Mouse (Mus musculus) cerebellum, adult 9-10 months (tissue): ENCODE data around the gene Naxd.

Source experiments
- DNase-seq: peaks from one replicate; pipeline ENCODE4 v3.0.0; 2022

Gene Naxd

DNA sequence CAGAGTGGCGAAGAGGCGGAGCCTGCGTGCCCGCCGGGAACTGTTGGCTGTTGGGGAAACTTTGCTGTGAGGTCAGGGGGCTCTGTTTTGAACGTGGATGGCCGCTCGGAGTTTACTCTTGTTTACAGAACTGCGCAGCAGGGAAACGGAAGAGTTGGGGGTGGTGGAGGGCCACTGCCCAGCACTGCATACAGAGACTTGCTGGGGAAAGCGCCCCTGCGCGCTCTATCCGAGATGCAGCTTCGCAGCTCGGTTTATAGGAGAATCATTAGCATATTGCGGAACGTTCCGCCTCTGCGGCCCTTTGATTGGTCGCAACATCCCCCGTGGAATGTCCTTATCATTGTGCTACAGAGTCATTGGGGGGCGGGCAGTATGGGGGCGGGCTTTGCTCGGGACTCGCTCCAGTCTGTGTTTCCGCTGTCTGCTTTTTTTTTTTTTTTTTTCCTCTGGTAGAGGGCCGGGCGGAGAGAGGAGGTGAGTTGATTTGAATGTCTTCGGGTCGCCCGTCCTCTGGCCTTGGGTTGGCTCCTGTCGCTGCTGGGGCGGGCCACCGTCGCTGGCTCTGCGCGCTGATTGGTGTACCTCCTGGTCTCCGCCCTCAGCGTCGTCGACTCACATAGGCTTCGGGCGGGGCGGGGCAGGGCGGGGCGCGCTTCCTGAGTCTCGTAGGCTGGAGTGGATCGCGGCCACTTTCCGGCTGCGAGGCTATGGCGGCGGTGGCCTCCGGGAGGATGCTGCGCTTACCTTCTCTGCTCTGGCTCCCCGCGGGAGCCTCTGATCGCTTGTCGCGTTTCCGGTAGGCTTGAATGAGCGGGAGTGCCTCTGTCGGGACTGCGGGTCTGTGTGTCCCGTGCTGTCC, 60.7 kb downstream of the Naxd start:
- DNase-seq, result peak; percentile 98

DNA sequence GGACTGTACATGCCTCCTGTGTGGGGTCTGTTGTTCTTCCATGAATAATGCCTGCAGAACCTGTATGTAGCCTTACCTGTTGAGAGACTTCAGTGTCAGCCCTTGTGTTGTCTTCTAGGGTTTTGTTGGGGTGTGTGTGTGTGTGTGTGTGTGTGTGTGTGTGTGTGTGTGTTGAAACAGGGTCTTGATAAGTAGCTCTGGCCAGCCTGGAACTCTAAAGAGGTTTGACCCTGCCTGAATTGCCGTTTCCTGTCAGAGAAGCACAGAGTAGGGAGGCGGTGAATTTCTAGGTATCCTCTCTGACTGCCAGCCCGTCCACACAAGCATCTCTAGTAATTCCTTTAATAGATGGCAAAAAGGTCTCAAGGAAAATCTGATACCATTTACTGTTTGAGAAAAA, 62.2 kb downstream of the Naxd start:
- peak; percentile 46 for DNase-seq

DNA sequence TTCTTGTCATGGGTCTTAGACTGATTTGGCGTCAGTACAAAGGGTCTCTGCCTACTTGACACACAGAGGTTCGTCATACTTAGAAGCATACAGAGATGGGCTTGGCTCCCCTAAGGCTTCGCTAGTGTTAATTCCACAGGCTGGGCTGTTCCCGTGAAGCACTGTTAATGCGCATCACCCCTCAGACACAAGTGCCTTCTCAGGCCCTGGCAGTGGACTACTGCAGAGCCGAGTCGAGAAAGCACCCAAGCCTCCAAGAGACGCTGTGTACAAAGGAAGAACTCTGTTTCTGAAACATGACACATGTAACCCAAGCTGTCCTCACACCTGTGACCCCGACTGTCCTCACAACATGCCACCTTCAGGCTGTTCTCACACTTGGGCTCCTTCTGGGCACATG, 62.9 kb downstream of the Naxd start:
- DNase-seq, result peak; percentile 36

DNA sequence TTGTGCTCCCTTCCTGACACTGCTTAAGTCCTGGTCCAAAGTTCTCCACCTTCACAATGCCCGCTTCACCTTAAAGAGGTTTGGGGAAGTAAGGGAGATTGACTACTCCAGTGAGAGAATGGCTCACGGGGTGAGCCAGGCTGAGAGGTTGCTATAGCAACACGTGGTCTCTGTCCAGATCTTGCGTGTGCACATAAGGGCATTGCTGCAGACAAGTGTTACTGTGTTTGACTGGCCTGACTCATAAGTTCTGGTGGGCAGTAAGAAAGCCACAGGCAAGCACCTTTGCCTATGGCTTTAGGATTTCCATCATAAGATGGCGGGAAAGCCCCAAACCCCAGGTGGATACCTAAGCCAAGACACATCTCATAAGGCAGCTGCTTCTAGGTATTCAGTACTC, 66.9 kb downstream of the Naxd start:
- DNase-seq, result no peak
